Mouse (Mus musculus) liver, adult (tissue): ENCODE measurements around the gene Col4a3.

ENCODE experiments used
- GATA4 ChIP-seq: IDR thresholded peaks from 2 replicates; pipeline ENCODE4 v1.6.1; 2014; ENCODE audit warnings: mild to moderate bottlenecking, low read length; ENCODE audit not compliant: insufficient replicate concordance

The Col4a3 gene

DNA sequence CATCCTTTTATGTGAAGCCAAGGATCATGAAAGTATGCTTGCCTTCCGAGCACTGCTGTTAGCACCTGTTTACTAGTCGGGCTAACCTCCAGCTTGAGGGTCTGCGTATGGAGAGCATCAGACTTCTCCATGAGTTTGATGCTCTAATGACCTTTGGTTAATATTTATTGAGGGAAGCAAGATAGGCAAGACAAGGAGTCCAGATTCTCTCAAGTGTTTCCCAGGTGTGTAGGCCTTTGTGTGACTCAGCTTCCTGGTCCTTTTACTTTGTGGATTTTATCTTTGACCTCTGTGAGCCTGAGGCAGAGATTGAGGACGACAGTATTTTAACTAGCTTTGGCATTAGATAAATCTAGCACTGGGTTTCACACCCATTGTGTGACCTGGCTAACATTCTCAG lies 179.9 kb downstream of the Col4a3 start:
- no peak for TF ChIP-seq GATA4

DNA sequence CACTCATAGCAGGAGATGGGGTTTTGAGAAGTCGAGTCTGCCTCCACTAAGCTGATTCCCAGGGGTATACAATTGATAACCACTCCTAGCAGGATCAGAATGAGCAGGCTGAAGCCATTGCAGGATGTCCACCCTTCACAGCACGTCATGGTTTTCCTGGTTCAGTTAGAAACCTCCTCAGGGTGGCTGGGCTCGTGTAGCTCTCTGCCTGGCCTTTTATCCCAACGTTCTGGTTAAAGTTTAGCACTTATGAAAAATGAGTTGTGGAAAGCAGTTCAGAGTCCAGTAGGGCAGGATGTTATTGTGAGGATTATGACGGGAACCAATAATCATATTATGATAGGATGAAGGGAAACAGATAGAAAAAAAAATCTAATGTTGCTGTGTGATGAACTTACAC lies 181.5 kb downstream of the Col4a3 start, which contains the start of gene Tm4sf20:
Gene Tm4sf20 (minus strand): TSS at position 193 of the 400 bp plus-strand sequence.
- TF ChIP-seq GATA4 = no peak

DNA sequence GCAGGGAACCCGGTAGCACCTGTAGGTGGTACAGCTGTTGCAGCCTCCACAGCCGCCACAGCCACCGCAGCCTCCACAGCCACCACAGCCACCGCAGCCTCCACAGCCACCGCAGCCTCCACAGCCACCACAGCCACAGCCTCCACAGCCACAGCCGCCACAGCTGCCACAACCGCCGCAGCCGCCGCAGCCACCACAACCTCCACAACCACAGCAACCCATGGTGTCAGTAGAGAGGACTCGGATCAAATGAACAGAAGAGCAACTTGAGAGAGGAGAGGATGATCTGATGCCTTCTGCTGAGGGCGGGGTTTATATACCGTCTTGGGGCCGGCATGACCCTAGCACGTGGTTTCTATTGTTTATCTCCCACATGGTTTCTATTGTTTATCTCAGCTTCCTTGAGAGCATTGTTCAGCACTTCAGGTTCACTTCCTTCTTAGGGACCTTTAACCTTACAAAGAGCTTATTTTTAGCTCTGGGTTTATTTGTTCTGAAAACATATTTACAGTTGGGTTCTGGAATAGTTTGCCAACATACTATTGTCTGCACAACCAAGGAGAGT lies 184.4 kb downstream of the Col4a3 start, which contains the start of gene Gm47791:
Gene Gm47791 (minus strand): TSS at position 222 of the 565 bp plus-strand sequence.
- TF ChIP-seq GATA4 = no peak
